Mouse (Mus musculus) testis, adult 2 months (tissue): ENCODE measurements around the gene Icam2.

Source experiments
- CTCF ChIP-seq: fragments of 200-500 bp; IDR thresholded peaks from 2 replicates; pipeline ENCODE4 v1.5.1; 2012; ENCODE audit warnings: low read depth, mild to moderate bottlenecking, inconsistent platforms, low read length, moderate library complexity; ENCODE audit not compliant: control insufficient read depth, insufficient read depth, insufficient replicate concordance
- POLR2A ChIP-seq: fragments of 200-500 bp; IDR thresholded peaks from 2 replicates; pipeline ENCODE4 v1.6.1; 2012; ENCODE audit warnings: low read depth, mild to moderate bottlenecking, inconsistent platforms, low read length, moderate library complexity; ENCODE audit not compliant: control insufficient read depth

GRCm38 (mm10) chr11:106417860-106418259, 30.0 kb upstream of the Icam2 start:
- no peak for TF ChIP-seq CTCF
- no peak for TF ChIP-seq POLR2A
